Mouse (Mus musculus) embryonic stem cell, embryonic (primary cell): Measurements from ENCODE around the gene Kank2.

Source experiments
- CTCF ChIA-PET, 4 experiments: fragments of 300-600 bp in 2 of 4; fragments of 350-600 bp in 2 of 4; sonication (Branson Sonifier 250); formaldehyde crosslinking; loops; one replicate each; lab custom pipeline; 2022; ENCODE audit warnings: inconsistent platforms in 2 of 4; lab: Charles Lee
- POLR2A ChIA-PET, 4 experiments: fragments of 300-600 bp in 2 of 4; fragments of 350-600 bp in 2 of 4; sonication (Branson Sonifier 250); formaldehyde crosslinking; loops; one replicate each; lab custom pipeline; 2022; ENCODE audit warnings: antibody characterized with exemption in 4 of 4, inconsistent platforms in 1 of 4; lab: Charles Lee

Kank2 gene

GRCm38 (mm10) chr9:21798345-21799009 lies at the start of gene Kank2:
TSS of gene Kank2 (minus strand) at chr9:21798744.
- ChIA-PET CTCF (interaction anchor here in 3 of 4 experiments (0.6 to 2.6 kb wide), 10 partner anchors 11 to 300 kb away, joined by 3 to 8 read pairs (median 4); partner anchors contain the start of gene Spc24 (in 1 of the 3)), POLR2A (interaction anchor here (0.6 to 49.8 kb wide), 65 partner anchors 7 to 534 kb away, joined by 3 to 1056 read pairs (median 4); partner anchors contain the start of genes Ccdc159 (in 3 of the 4), Ldlr (in 3 of the 4), Tmem205 (in 3 of the 4) and Rab3d (in 2 of the 4))

GRCm38 (mm10) chr9:21847926-21848325 lies 49.4 kb upstream of the Kank2 start:
- ChIA-PET POLR2A (interaction anchor here (0.7 to 3.6 kb wide), 32 partner anchors 8 to 299 kb away, joined by 3 to 31 read pairs (median 4); partner anchors contain the start of genes Ldlr (in 3 of the 4), Angptl8 (in 2 of the 4), Ccdc159 (in 1 of the 4) and Kank2 (in 1 of the 4)), CTCF (interaction anchor here in 3 of 4 experiments (0.6 to 1.6 kb wide), 9 partner anchors 9 to 486 kb away, joined by 3 to 7 read pairs (median 4); partner anchors contain the start of gene Rab3d (in 1 of the 3))

- CTCF ChIA-PET, result interaction anchor here in 3 of 4 experiments (0.6 to 1.6 kb wide), 7 partner anchors 9 to 485 kb away, joined by 3 to 7 read pairs (median 4); partner anchors contain the start of gene Rab3d (in 1 of the 3)
- POLR2A ChIA-PET, result interaction anchor here (0.7 to 3.6 kb wide), 22 partner anchors 8 to 242 kb away, joined by 3 to 31 read pairs (median 4); partner anchors contain the start of genes Angptl8 (in 2 of the 4), Ccdc159 (in 1 of the 4), Kank2 (in 1 of the 4) and Ldlr (in 1 of the 4)
These were observed 48.9 kb upstream of the Kank2 start for GRCm38 (mm10) chr9:21847425-21847824.

- ChIA-PET POLR2A (interaction anchor here in 3 of 4 experiments (0.5 to 3.6 kb wide), 12 partner anchors 14 to 208 kb away, joined by 3 to 21 read pairs (median 4); partner anchors contain the start of genes Ldlr (in 2 of the 3), Ccdc159 (in 1 of the 3) and Tmem205 (in 1 of the 3)), CTCF (interaction anchor here in 2 of 4 experiments (0.7 to 1.6 kb wide), 3 partner anchors 24 to 291 kb away, joined by 3 to 5 read pairs (median 4); no protein-coding TSS in a partner anchor)
These were observed 48.3 kb upstream of the Kank2 start for GRCm38 (mm10) chr9:21846755-21847341.

- CTCF ChIA-PET, result interaction anchor here (0.6 to 1.6 kb wide), 6 partner anchors 10 to 457 kb away, joined by 3 to 12 read pairs (median 4); no protein-coding TSS in a partner anchor
- POLR2A ChIA-PET, result interaction anchor here (0.7 to 2.2 kb wide), 8 partner anchors 13 to 122 kb away, joined by 3 to 4 read pairs (median 4); partner anchors contain the start of gene Ldlr (in 1 of the 4)
These were observed 47.0 kb upstream of the Kank2 start for GRCm38 (mm10) chr9:21845381-21846080.

- POLR2A ChIA-PET, result interaction anchor here in 3 of 4 experiments (0.5 to 1.2 kb wide), 4 partner anchors 10 to 108 kb away, joined by 3 read pairs; no protein-coding TSS in a partner anchor
These were observed 44.5 kb upstream of the Kank2 start for GRCm38 (mm10) chr9:21843086-21843485.

GRCm38 (mm10) chr9:21842391-21842790 lies 43.8 kb upstream of the Kank2 start:
- CTCF ChIA-PET, result interaction anchor here in 1 of 4 experiments (0.6 kb wide), 1 partner anchor 97 kb away, joined by 3 read pairs; no protein-coding TSS in a partner anchor
- POLR2A ChIA-PET, result interaction anchor here in 3 of 4 experiments (0.8 to 1.2 kb wide), 7 partner anchors 9 to 226 kb away, joined by 3 to 4 read pairs (median 3); partner anchors contain the start of genes Dock6 (in 1 of the 3) and Smarca4 (in 1 of the 3)

More at GRCm38 (mm10) chr9:21843086-21843485, 44.5 kb upstream of the Kank2 start:
- CTCF ChIA-PET, result interaction anchor here in 1 of 4 experiments (0.6 kb wide), 1 partner anchor 98 kb away, joined by 3 read pairs; no protein-coding TSS in a partner anchor

GRCm38 (mm10) chr9:21841340-21841739 lies 42.8 kb upstream of the Kank2 start:
- ChIA-PET POLR2A (interaction anchor here in 3 of 4 experiments (0.6 to 0.9 kb wide), 6 partner anchors 11 to 674 kb away, joined by 3 to 4 read pairs (median 3); partner anchors contain the start of genes Dock6 (in 1 of the 3) and Smarca4 (in 1 of the 3)), CTCF (interaction anchor here in 1 of 4 experiments (0.6 kb wide), 1 partner anchor 240 kb away, joined by 4 read pairs; no protein-coding TSS in a partner anchor)

GRCm38 (mm10) chr9:21840115-21840787 lies 41.7 kb upstream of the Kank2 start:
- ChIA-PET CTCF (interaction anchor here in 3 of 4 experiments (0.6 to 1.2 kb wide), 8 partner anchors 26 to 239 kb away, joined by 3 to 5 read pairs (median 4); no protein-coding TSS in a partner anchor), POLR2A (interaction anchor here in 3 of 4 experiments (0.7 to 1.7 kb wide), 13 partner anchors 8 to 70 kb away, joined by 3 to 7 read pairs (median 3); partner anchors contain the start of gene Kank2 (in 1 of the 3))

- CTCF ChIA-PET, result interaction anchor here in 1 of 4 experiments (1.2 kb wide), 1 partner anchor 574 kb away, joined by 9 read pairs; the partner anchor contains the start of gene 9530077C05Rik
These were observed 39.1 kb upstream of the Kank2 start for GRCm38 (mm10) chr9:21837690-21838089.

GRCm38 (mm10) chr9:21835258-21835912 lies 36.8 kb upstream of the Kank2 start, which contains the start of gene Angptl8:
TSS of gene Angptl8 (plus strand) at chr9:21835510.
- POLR2A ChIA-PET, result interaction anchor here in 3 of 4 experiments (0.6 to 5.0 kb wide), 28 partner anchors 9 to 591 kb away, joined by 3 to 41 read pairs (median 4); partner anchors contain the start of genes Ldlr (in 2 of the 3), Kank2 (in 1 of the 3) and Spc24 (in 1 of the 3)
- CTCF ChIA-PET, result interaction anchor here in 3 of 4 experiments (0.7 to 2.1 kb wide), 6 partner anchors 9 to 144 kb away, joined by 3 to 8 read pairs (median 4); no protein-coding TSS in a partner anchor

More at GRCm38 (mm10) chr9:21837690-21838089, 39.1 kb upstream of the Kank2 start:
- POLR2A ChIA-PET, result no interaction called here

- CTCF ChIA-PET, result interaction anchor here in 1 of 4 experiments (0.6 kb wide), 1 partner anchor 60 kb away, joined by 3 read pairs; no protein-coding TSS in a partner anchor
- POLR2A ChIA-PET, result interaction anchor here in 3 of 4 experiments (0.6 to 5.0 kb wide), 14 partner anchors 7 to 592 kb away, joined by 3 to 41 read pairs (median 4); partner anchors contain the start of genes Keap1 (in 1 of the 3) and Ldlr (in 1 of the 3)
These were observed 33.2 kb upstream of the Kank2 start for GRCm38 (mm10) chr9:21831558-21832240.

GRCm38 (mm10) chr9:21830936-21831335 lies 32.4 kb upstream of the Kank2 start:
- POLR2A ChIA-PET, result interaction anchor here in 3 of 4 experiments (0.5 to 2.5 kb wide), 7 partner anchors 9 to 285 kb away, joined by 3 to 7 read pairs (median 4); no protein-coding TSS in a partner anchor
- CTCF ChIA-PET, result no interaction called here

- ChIA-PET CTCF (no interaction called here), POLR2A (interaction anchor here in 2 of 4 experiments (0.5 to 1.7 kb wide), 3 partner anchors 9 to 19 kb away, joined by 3 to 7 read pairs (median 4); no protein-coding TSS in a partner anchor)
These were observed 31.9 kb upstream of the Kank2 start for GRCm38 (mm10) chr9:21830461-21830850.
